Mouse (Mus musculus): ENCODE results near the gene Mylk. TPM values are rescaled to one million over a fixed set of nuclear protein-coding genes. Genes with fewer than 3 reads are reported as not detected.

Mylk gene
- polyA plus RNA-seq, 1 experiment: not detected

DNA sequence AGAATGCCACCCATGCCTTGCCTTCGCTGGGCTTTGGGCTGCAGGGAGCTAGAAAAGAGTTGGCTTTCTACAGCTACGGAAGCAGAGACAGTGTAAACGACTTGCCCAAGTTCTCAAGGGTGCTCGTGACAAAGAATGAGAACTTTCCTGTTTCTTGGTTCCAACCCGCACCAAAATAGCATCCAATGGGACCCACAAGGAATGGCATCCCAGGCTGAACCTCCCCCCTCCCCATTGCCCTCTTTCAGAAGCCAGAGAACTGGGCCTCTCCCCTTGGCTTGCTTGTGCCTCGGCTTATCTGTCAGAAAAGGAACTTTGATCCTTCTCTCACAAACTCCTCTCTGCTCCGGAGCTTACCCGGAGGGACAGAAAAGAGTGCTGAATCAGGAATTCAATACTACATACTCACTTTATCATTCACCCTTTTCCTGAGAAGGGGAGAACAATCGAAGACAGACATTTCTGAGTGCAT lies 191.4 kb downstream of the Mylk start:
- no peaks in the 10 kb centered on the region for H3K9me3 ChIP-seq (ENCODE audit: control insufficient read depth, low read length)
- no peak overlapping the region for H3K4me3 ChIP-seq (replicated peaks)
- no peak for TF ChIP-seq GATA1 (IDR thresholded peaks at IDR 0.05; ENCODE audit: low read length)
- TF ChIP-seq TAL1 (IDR thresholded peaks at IDR 0.05; ENCODE audit: low read length): no peak
- no peaks in the 10 kb centered on the region for H3K36me3 ChIP-seq (ENCODE audit: control insufficient read depth)
- peaks cover 31% of the 10 kb centered on the region for H3K4me1 ChIP-seq (ENCODE audit: control insufficient read depth)
- no peaks in the 10 kb centered on the region for H3K27me3 ChIP-seq (ENCODE audit: control insufficient read depth)

- no peak overlapping the region for H3K4me3 ChIP-seq (replicated peaks)
- H3K36me3 ChIP-seq (ENCODE audit: control insufficient read depth): no peaks in the 10 kb centered on the region
- peaks cover 27% of the 10 kb centered on the region for H3K4me1 ChIP-seq (ENCODE audit: control insufficient read depth)
- H3K27me3 ChIP-seq (ENCODE audit: control insufficient read depth): no peaks in the 10 kb centered on the region
- TF ChIP-seq GATA1 (IDR thresholded peaks at IDR 0.05; ENCODE audit: low read length): no peak
- no peak for TF ChIP-seq TAL1 (IDR thresholded peaks at IDR 0.05; ENCODE audit: low read length)
- H3K9me3 ChIP-seq (ENCODE audit: control insufficient read depth, low read length): no peaks in the 10 kb centered on the region
Measured at GRCm38 (mm10) chr16:34937611-34938010, 192.6 kb downstream of the Mylk start.

GRCm38 (mm10) chr16:34938248-34938647 lies 193.2 kb downstream of the Mylk start:
- Histone ChIP-seq H3K4me3 (replicated peaks) (no peak overlapping the region), H3K9me3 (ENCODE audit: control insufficient read depth, low read length) (no peaks in the 10 kb centered on the region), H3K27me3 (ENCODE audit: control insufficient read depth) (no peaks in the 10 kb centered on the region), H3K36me3 (ENCODE audit: control insufficient read depth) (no peaks in the 10 kb centered on the region), H3K4me1 (ENCODE audit: control insufficient read depth) (peaks cover 22% of the 10 kb centered on the region)
- TF ChIP-seq GATA1 (IDR thresholded peaks at IDR 0.05; ENCODE audit: low read length): no peak
- TF ChIP-seq TAL1 (IDR thresholded peaks at IDR 0.05; ENCODE audit: low read length): no peak

DNA sequence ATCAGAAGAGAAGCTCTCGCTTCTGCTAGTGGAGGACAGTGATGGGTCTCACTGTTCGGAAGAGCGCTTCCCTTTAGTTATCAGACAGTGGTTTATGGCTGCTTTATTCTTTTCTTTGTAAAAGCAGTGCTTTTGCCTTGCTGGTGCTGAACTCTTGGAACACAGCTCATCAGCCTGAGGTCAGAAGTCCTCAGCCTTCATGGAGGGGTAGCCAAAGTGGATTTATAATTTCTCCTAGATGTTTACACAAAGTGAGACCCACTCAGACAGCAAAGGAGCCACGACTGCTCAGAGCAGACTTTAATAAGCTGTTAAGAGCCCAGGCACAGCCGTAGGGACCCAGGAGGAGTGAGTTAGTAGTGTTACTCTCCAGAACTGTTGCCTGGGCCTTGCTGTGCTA lies 194.9 kb downstream of the Mylk start:
- no peak for TF ChIP-seq GATA1 (IDR thresholded peaks at IDR 0.05; ENCODE audit: low read length)
- TF ChIP-seq TAL1 (IDR thresholded peaks at IDR 0.05; ENCODE audit: low read length): no peak
- Histone ChIP-seq H3K27me3 (ENCODE audit: control insufficient read depth) (no peaks in the 10 kb centered on the region), H3K4me3 (replicated peaks) (no peak overlapping the region), H3K36me3 (ENCODE audit: control insufficient read depth) (no peaks in the 10 kb centered on the region), H3K4me1 (ENCODE audit: control insufficient read depth) (peaks cover 12% of the 10 kb centered on the region), H3K9me3 (ENCODE audit: control insufficient read depth, low read length) (no peaks in the 10 kb centered on the region)

DNA sequence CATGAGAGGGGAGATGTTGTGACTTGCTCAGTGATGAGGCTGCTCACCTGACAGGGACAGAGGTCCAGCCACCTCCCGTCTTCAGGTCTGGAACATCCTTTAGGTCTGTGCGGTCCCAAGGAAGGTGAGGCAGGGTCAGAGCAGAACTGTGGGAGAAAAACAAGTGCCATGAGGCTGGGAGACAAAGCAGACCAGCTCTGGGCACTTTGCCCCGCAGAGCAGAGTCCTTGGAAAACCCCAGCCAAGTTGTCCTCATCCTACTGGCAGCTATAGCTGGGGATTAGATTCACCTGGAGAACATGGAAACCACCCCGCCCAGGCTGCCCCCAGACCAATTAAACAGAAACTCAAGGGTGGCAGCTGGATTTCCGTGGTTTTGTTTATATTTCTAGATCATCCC lies 195.4 kb downstream of the Mylk start:
- Histone ChIP-seq H3K4me1 (ENCODE audit: control insufficient read depth) (peaks cover 12% of the 10 kb centered on the region), H3K4me3 (replicated peaks) (no peak overlapping the region), H3K36me3 (ENCODE audit: control insufficient read depth) (no peaks in the 10 kb centered on the region), H3K9me3 (ENCODE audit: control insufficient read depth, low read length) (no peaks in the 10 kb centered on the region), H3K27me3 (ENCODE audit: control insufficient read depth) (no peaks in the 10 kb centered on the region)
- no peak for TF ChIP-seq GATA1 (IDR thresholded peaks at IDR 0.05; ENCODE audit: low read length)
- TF ChIP-seq TAL1 (IDR thresholded peaks at IDR 0.05; ENCODE audit: low read length): no peak

DNA sequence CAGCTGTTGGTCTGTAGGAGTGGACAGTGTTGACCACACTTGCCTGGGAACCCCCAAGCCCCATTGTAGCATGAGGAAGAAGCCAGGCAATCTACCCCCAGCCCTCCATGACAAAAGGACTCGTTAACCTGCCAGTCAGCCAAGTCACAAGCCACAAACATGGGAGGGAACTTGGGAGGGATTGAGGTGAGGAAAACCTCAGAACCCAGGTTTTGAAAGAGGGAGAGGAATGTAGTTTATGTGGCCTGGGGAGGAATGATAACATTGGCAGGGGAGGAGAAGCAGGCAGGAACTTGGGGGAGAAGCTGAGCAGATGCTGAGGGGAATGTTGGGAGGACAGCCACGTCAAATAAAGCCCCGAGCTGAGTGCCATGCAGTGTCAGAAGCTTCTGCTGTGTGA lies 196.9 kb downstream of the Mylk start:
- Histone ChIP-seq H3K9me3 (ENCODE audit: control insufficient read depth, low read length) (no peaks in the 10 kb centered on the region), H3K27me3 (ENCODE audit: control insufficient read depth) (no peaks in the 10 kb centered on the region), H3K4me1 (ENCODE audit: control insufficient read depth) (peaks cover 2% of the 10 kb centered on the region; the same call in 1 of the 2 replicates), H3K36me3 (ENCODE audit: control insufficient read depth) (no peaks in the 10 kb centered on the region), H3K4me3 (replicated peaks) (no peak overlapping the region)
- TF ChIP-seq GATA1 (IDR thresholded peaks at IDR 0.05; ENCODE audit: low read length) (no peak), TAL1 (IDR thresholded peaks at IDR 0.05; ENCODE audit: low read length) (no peak)

DNA sequence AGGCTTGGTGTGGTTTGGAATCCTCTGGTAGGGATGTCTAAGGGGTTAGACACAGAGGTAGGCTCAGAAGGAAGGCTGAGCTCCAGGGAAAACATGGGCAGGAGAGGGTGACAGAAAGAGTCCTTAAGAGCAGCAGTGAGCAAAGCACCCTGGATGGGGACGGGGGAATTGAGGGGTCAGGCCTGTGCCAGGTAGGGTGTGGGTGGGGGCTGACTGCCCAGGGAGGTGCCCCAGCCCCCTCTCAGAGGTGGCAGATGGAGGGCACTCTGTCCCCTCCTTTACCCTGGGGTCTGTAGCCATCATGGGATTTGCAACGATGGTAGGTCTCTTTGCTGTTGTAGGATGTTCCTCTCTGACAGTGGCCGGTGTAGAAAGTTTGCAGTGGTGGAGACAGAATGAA lies 201.3 kb downstream of the Mylk start:
- Histone ChIP-seq H3K9me3 (ENCODE audit: control insufficient read depth, low read length) (no peaks in the 10 kb centered on the region), H3K4me1 (ENCODE audit: control insufficient read depth) (no peaks in the 10 kb centered on the region), H3K27me3 (ENCODE audit: control insufficient read depth) (no peaks in the 10 kb centered on the region), H3K4me3 (replicated peaks) (no peak overlapping the region), H3K36me3 (ENCODE audit: control insufficient read depth) (no peaks in the 10 kb centered on the region)
- TF ChIP-seq TAL1 (IDR thresholded peaks at IDR 0.05; ENCODE audit: low read length): no peak
- TF ChIP-seq GATA1 (IDR thresholded peaks at IDR 0.05; ENCODE audit: low read length): no peak

DNA sequence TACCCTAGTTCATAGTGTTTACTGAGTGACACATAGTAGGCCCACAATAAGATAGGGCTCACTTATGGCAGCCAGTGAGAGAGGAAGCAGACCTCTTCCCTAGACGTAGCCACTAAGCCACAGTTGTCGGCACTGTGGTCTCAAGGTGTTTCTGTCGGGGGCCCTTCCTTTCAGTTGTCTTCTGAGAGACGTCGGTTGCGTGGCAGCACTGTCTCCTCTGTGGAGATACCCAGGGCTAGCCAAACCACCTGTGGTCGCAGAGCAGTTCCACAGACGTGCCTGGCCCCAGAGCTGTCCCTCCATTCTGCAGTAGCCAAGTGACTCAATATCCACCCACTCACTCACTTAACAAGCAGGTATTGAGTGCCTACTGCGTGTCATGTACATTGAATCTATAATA lies 205.9 kb downstream of the Mylk start:
- H3K9me3 ChIP-seq (ENCODE audit: control insufficient read depth, low read length): peaks cover 2% of the 10 kb centered on the region; the same call in 1 of the 2 replicates
- H3K4me1 ChIP-seq (ENCODE audit: control insufficient read depth): no peaks in the 10 kb centered on the region
- H3K36me3 ChIP-seq (ENCODE audit: control insufficient read depth): no peaks in the 10 kb centered on the region; the same call in 1 of the 2 replicates
- no peaks in the 10 kb centered on the region for H3K27me3 ChIP-seq (ENCODE audit: control insufficient read depth)
- TF ChIP-seq TAL1 (IDR thresholded peaks at IDR 0.05; ENCODE audit: low read length) (no peak), GATA1 (IDR thresholded peaks at IDR 0.05; ENCODE audit: low read length) (no peak)
- no peak overlapping the region for H3K4me3 ChIP-seq (replicated peaks)

- TF ChIP-seq GATA1 (IDR thresholded peaks at IDR 0.05; ENCODE audit: low read length) (no peak), TAL1 (IDR thresholded peaks at IDR 0.05; ENCODE audit: low read length) (no peak)
- peaks cover 2% of the 10 kb centered on the region; the same call in 1 of the 2 replicates for H3K9me3 ChIP-seq (ENCODE audit: control insufficient read depth, low read length)
- H3K36me3 ChIP-seq (ENCODE audit: control insufficient read depth): no peaks in the 10 kb centered on the region; the same call in 1 of the 2 replicates
- no peaks in the 10 kb centered on the region for H3K27me3 ChIP-seq (ENCODE audit: control insufficient read depth)
- no peak overlapping the region for H3K4me3 ChIP-seq (replicated peaks)
- H3K4me1 ChIP-seq (ENCODE audit: control insufficient read depth): no peaks in the 10 kb centered on the region
Measured at GRCm38 (mm10) chr16:34952254-34952653, 207.2 kb downstream of the Mylk start.

DNA sequence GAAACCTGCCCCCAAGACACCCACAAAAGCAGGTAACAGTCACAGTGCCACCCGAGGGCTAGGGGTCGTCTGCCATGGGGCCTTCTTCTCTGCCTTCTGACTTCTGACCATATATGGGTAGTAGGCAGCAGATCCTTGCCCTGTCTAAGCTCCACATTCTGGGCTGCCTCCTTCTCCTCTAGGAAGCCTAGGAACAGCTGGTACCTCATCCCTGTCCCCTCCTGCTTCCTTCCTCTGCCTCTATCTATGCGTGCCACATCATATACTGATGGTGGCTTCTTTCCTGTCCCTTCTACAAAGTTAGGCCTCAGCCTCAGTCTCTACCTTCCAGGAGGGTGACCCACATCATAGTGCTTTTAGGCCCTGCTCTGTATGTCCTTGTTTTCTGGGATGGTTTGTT lies 207.8 kb downstream of the Mylk start:
- H3K4me3 ChIP-seq (replicated peaks): no peak overlapping the region
- H3K9me3 ChIP-seq (ENCODE audit: control insufficient read depth, low read length): peaks cover 2% of the 10 kb centered on the region; the same call in 1 of the 2 replicates
- H3K4me1 ChIP-seq (ENCODE audit: control insufficient read depth): no peaks in the 10 kb centered on the region
- no peak for TF ChIP-seq TAL1 (IDR thresholded peaks at IDR 0.05; ENCODE audit: low read length)
- no peak for TF ChIP-seq GATA1 (IDR thresholded peaks at IDR 0.05; ENCODE audit: low read length)
- no peaks in the 10 kb centered on the region; the same call in 1 of the 2 replicates for H3K36me3 ChIP-seq (ENCODE audit: control insufficient read depth)
- no peaks in the 10 kb centered on the region for H3K27me3 ChIP-seq (ENCODE audit: control insufficient read depth)

All from erythroblast, embryonic 14.5 days (primary cell).